Mouse (Mus musculus): ENCODE results near the gene Zscan22. TPM values are rescaled to one million over a fixed set of nuclear protein-coding genes. Genes with fewer than 3 reads are reported as not detected.
"Not testable (repeated sequence)": the region's sequence is repeated elsewhere in the genome, so short reads cannot be mapped to it uniquely, and the experiment has no call there.

The Zscan22 gene
- polyA plus RNA-seq, 1 experiment from 2014 or later, result 20.4 TPM

- Histone ChIP-seq H3K4me2 (replicated peaks; ENCODE audit: low read depth, low read length) (no peak overlapping the region), H3K27me3 (ENCODE audit: insufficient read depth, low read length) (no peaks in the 10 kb centered on the region), H3K9me3 (ENCODE audit: low read length) (no peaks in the 10 kb centered on the region), H3K9ac (replicated peaks; ENCODE audit: low read length) (no peak overlapping the region), H3K4me3 (ENCODE audit: low read length) (no peak overlapping the region), H3K4me1 (ENCODE audit: insufficient read depth, low read length) (peaks cover 22% of the 10 kb centered on the region), H3K36me3 (ENCODE audit: insufficient read depth, low read length) (peaks cover 40% of the 10 kb centered on the region), H3K27ac (ENCODE audit: low read length) (no peak overlapping the region)
- 83% methylated on average over 7 of the region's 7 CpGs for WGBS
- no peak for ATAC-seq (ENCODE audit: low FRiP score, low TSS enrichment)
Observed at GRCm38 (mm10) chr7:12926316-12926715, 28.7 kb downstream of the Zscan22 start.

- peaks cover 22% of the 10 kb centered on the region for H3K4me1 ChIP-seq (ENCODE audit: insufficient read depth, low read length)
- peak; percentile 52; the same call in 1 of the 2 replicates for ATAC-seq (ENCODE audit: low FRiP score, low TSS enrichment)
- WGBS, result 14% methylated on average over 8 of the region's 8 CpGs
- no peaks in the 10 kb centered on the region for H3K9me3 ChIP-seq (ENCODE audit: low read length)
- H3K27ac ChIP-seq (ENCODE audit: low read length), result no peak within 1 kb of the TSS
- peak within 1 kb of the TSS; percentile 40 for H3K4me3 ChIP-seq (ENCODE audit: low read length)
- no peaks in the 10 kb centered on the region for H3K27me3 ChIP-seq (ENCODE audit: insufficient read depth, low read length)
- H3K9ac ChIP-seq (replicated peaks; ENCODE audit: low read length), result peak within 1 kb of the TSS; percentile 61
- peak within 1 kb of the TSS; percentile 71 for H3K4me2 ChIP-seq (replicated peaks; ENCODE audit: low read depth, low read length)
- peaks cover 40% of the 10 kb centered on the region for H3K36me3 ChIP-seq (ENCODE audit: insufficient read depth, low read length)
Observed at GRCm38 (mm10) chr7:12927191-12927680, 29.6 kb downstream of the Zscan22 start, which contains the start of gene Rnf225. Gene Rnf225 (plus strand): TSS chr7:12927416.

GRCm38 (mm10) chr7:12927693-12928589 lies 30.3 kb downstream of the Zscan22 start:
- ATAC-seq (ENCODE audit: low FRiP score, low TSS enrichment), result peak; percentile 71; the same call in 1 of the 2 replicates
- H3K9ac ChIP-seq (replicated peaks; ENCODE audit: low read length), result peak overlapping the region; percentile 61
- H3K27me3 ChIP-seq (ENCODE audit: insufficient read depth, low read length), result no peaks in the 10 kb centered on the region
- WGBS, result 3% methylated on average over 65 of the region's 65 CpGs
- H3K4me3 ChIP-seq (ENCODE audit: low read length), result peak overlapping the region; percentile 40
- H3K9me3 ChIP-seq (ENCODE audit: low read length), result no peaks in the 10 kb centered on the region
- H3K4me2 ChIP-seq (replicated peaks; ENCODE audit: low read depth, low read length), result peak overlapping the region; percentile 71
- peaks cover 19% of the 10 kb centered on the region for H3K4me1 ChIP-seq (ENCODE audit: insufficient read depth, low read length)
- peaks cover 40% of the 10 kb centered on the region for H3K36me3 ChIP-seq (ENCODE audit: insufficient read depth, low read length)
- no peak overlapping the region for H3K27ac ChIP-seq (ENCODE audit: low read length)

DNA sequence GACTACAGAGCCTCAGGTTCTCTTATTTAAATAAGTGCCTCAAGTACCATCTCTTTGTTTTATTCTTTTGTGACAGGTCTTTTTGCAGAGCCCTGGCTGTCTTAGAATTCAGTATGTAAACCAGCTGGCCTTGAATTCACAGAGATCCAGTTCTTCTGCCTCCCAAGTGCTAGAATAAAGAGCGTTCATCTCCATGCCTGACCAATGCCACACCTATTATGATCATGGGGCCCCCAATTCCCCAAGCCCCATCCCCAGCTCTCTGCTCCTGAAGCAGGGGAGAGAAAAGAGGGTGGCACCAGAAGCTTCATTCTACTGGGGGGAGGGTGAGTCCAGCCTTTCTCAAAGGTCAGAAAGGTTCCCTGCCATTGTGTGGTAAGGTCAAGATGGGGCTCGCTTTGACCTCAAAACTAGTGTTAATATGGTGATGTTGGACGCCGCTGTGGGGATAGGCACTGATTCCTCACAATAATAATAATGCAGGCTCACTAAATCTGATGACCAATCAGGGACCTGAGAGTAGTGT lies 36.1 kb downstream of the Zscan22 start:
- Histone ChIP-seq H3K4me2 (replicated peaks; ENCODE audit: low read depth, low read length) (no peak overlapping the region), H3K4me1 (ENCODE audit: insufficient read depth, low read length) (no peaks in the 10 kb centered on the region), H3K9me3 (ENCODE audit: low read length) (no peaks in the 10 kb centered on the region), H3K27ac (ENCODE audit: low read length) (no peak overlapping the region), H3K9ac (replicated peaks; ENCODE audit: low read length) (no peak overlapping the region), H3K36me3 (ENCODE audit: insufficient read depth, low read length) (no peaks in the 10 kb centered on the region), H3K27me3 (ENCODE audit: insufficient read depth, low read length) (no peaks in the 10 kb centered on the region), H3K4me3 (ENCODE audit: low read length) (no peak overlapping the region)
- no peak for ATAC-seq (ENCODE audit: low FRiP score, low TSS enrichment)
- WGBS, result 70% methylated on average over 4 of the region's 4 CpGs

- no peaks in the 10 kb centered on the region for H3K9me3 ChIP-seq (ENCODE audit: low read length)
- H3K4me1 ChIP-seq (ENCODE audit: insufficient read depth, low read length), result no peaks in the 10 kb centered on the region
- H3K9ac ChIP-seq (replicated peaks; ENCODE audit: low read length), result no peak overlapping the region
- H3K27me3 ChIP-seq (ENCODE audit: insufficient read depth, low read length), result no peaks in the 10 kb centered on the region
- no peak overlapping the region for H3K4me3 ChIP-seq (ENCODE audit: low read length)
- H3K4me2 ChIP-seq (replicated peaks; ENCODE audit: low read depth, low read length), result no peak overlapping the region
- no peak overlapping the region for H3K27ac ChIP-seq (ENCODE audit: low read length)
- H3K36me3 ChIP-seq (ENCODE audit: insufficient read depth, low read length), result no peaks in the 10 kb centered on the region
- ATAC-seq (ENCODE audit: low FRiP score, low TSS enrichment), result no peak
- 75% methylated on average over 3 of the region's 3 CpGs for WGBS
Observed at GRCm38 (mm10) chr7:12934808-12935207, 37.2 kb downstream of the Zscan22 start.

GRCm38 (mm10) chr7:12937254-12937803 lies 39.7 kb downstream of the Zscan22 start:
- ATAC-seq (ENCODE audit: low FRiP score, low TSS enrichment), result not testable (repeated sequence)

DNA sequence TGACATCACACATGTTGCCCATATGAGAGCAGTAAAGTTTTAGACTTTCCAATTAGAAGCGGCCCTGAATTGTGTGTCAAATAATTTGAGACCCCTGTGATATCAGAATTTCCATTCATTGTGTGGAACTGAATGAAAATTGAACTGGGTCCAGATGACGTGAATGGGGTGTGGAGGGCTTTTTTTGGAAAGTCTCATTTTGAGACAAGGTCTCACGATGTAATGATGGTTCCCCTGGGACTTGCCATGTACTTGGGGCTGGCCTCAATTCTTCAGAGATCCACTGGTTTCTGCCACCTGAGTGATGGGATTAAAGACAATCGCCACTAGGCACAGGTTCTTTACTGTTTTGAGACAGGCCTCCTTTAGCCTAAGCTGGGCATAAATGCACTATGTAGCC lies 43.0 kb downstream of the Zscan22 start:
- Histone ChIP-seq H3K27me3 (ENCODE audit: insufficient read depth, low read length) (no peaks in the 10 kb centered on the region), H3K36me3 (ENCODE audit: insufficient read depth, low read length) (no peaks in the 10 kb centered on the region), H3K9ac (replicated peaks; ENCODE audit: low read length) (no peak overlapping the region), H3K4me3 (ENCODE audit: low read length) (no peak overlapping the region), H3K27ac (ENCODE audit: low read length) (no peak overlapping the region), H3K4me1 (ENCODE audit: insufficient read depth, low read length) (no peaks in the 10 kb centered on the region), H3K4me2 (replicated peaks; ENCODE audit: low read depth, low read length) (no peak overlapping the region), H3K9me3 (ENCODE audit: low read length) (no peaks in the 10 kb centered on the region)
- 84% methylated on average over 4 of the region's 4 CpGs for WGBS
- ATAC-seq (ENCODE audit: low FRiP score, low TSS enrichment), result no peak

More at GRCm38 (mm10) chr7:12937254-12937803, 39.7 kb downstream of the Zscan22 start:
- H3K4me3 ChIP-seq (ENCODE audit: low read length); H3K9me3 ChIP-seq (ENCODE audit: low read length); H3K9ac ChIP-seq (replicated peaks; ENCODE audit: low read length); H3K4me2 ChIP-seq (replicated peaks; ENCODE audit: low read depth, low read length); H3K27me3 ChIP-seq (ENCODE audit: insufficient read depth, low read length); H3K36me3 ChIP-seq (ENCODE audit: insufficient read depth, low read length); H3K4me1 ChIP-seq (ENCODE audit: insufficient read depth, low read length); H3K27ac ChIP-seq (ENCODE audit: low read length): not testable (repeated sequence)
- WGBS, result 77% methylated on average over 3 of the region's 4 CpGs

- H3K36me3 ChIP-seq (ENCODE audit: insufficient read depth, low read length), result no peaks in the 10 kb centered on the region
- no peak overlapping the region for H3K27ac ChIP-seq (ENCODE audit: low read length)
- H3K4me3 ChIP-seq (ENCODE audit: low read length), result no peak overlapping the region
- no peaks in the 10 kb centered on the region for H3K9me3 ChIP-seq (ENCODE audit: low read length)
- no peaks in the 10 kb centered on the region for H3K27me3 ChIP-seq (ENCODE audit: insufficient read depth, low read length)
- H3K4me2 ChIP-seq (replicated peaks; ENCODE audit: low read depth, low read length), result no peak overlapping the region
- no peak for ATAC-seq (ENCODE audit: low FRiP score, low TSS enrichment)
- H3K9ac ChIP-seq (replicated peaks; ENCODE audit: low read length), result no peak overlapping the region
- no peaks in the 10 kb centered on the region for H3K4me1 ChIP-seq (ENCODE audit: insufficient read depth, low read length)
Observed at GRCm38 (mm10) chr7:12943488-12943887, 45.9 kb downstream of the Zscan22 start.

DNA sequence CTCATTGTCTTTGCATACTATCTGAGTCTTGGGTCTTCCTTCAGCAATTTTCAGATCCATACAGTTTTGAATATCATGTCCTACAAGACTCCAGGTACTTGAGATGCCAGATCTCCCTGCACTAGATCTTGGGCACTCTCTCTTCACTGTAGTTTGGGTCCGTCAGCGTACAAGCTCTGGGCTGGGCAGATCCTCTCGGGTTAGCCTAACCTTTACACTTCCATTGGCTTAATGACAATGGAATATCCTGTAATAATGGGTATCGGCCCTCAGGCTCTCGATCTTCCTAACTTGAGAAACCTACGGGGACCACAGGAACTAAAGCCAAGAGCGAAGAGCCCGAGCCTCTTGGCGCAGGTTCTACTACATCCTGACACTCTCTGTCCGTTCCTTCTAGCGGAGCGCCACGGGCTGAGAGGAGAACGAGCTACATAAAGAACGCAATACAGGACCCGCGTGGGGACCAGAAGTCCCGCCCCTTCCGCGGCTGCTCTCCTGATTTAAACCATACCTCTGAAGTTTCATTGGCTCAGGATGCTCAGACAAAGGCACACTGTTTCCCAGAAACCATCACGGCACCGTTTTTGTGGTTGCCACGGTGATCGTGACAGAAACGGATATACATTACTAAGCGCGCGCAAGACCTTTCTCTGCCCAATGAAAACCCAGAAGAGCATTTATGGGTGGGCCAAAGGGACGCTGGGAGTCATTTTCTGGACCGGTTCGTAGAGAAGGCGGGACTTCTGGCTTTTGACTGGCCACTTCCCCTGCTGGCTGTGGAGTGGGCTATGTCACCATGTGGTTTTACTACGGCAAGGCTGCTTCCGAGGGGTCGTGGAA lies 51.6 kb downstream of the Zscan22 start:
- peak; percentile 98 for ATAC-seq (ENCODE audit: low FRiP score, low TSS enrichment)
- H3K27ac ChIP-seq (ENCODE audit: low read length), result peak overlapping the region; percentile 84
- H3K4me2 ChIP-seq (replicated peaks; ENCODE audit: low read depth, low read length), result peak overlapping the region; percentile 94
- no peaks in the 10 kb centered on the region for H3K9me3 ChIP-seq (ENCODE audit: low read length)
- peak overlapping the region; percentile 61 for H3K4me3 ChIP-seq (ENCODE audit: low read length)
- H3K4me1 ChIP-seq (ENCODE audit: insufficient read depth, low read length), result peaks cover 9% of the 10 kb centered on the region
- H3K36me3 ChIP-seq (ENCODE audit: insufficient read depth, low read length), result no peaks in the 10 kb centered on the region
- no peaks in the 10 kb centered on the region for H3K27me3 ChIP-seq (ENCODE audit: insufficient read depth, low read length)
- WGBS, result 6% methylated on average over 35 of the region's 35 CpGs
- peak overlapping the region; percentile 80 for H3K9ac ChIP-seq (replicated peaks; ENCODE audit: low read length)
